21 mouse cellular contexts compared by ENCODE assay signal in the genomic region with DNA sequence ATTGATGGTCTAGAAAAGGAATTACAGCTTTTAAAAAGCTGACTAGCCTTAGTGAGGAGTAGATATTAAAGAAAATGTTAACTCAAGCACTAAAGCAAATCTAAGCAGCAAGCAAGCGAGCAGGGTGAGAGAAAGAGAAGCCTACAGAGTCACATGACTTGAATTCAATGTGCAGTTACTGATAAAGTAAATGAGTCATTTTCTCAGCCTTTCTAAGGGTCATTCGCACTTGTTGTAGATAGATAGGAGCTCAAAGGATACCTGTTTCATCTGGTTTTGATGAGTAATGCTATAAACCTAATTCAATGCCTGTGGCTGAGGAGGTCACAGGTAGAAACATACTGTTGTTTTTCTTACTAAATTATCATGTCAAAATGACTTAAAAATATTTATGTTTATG.
"Had no signal": no experiment of that assay in that cellular context is flagged by ENCODE, and none has a peak within 500 bp of the region (broad histone marks: within the 10 kb centered on the region; RNA-seq: fewer than 3 reads in every experiment).

No protein-coding gene starts in this region.

- ATAC-seq: midbrain, embryonic 13.5 days; midbrain, embryonic 15.5 days had no signal

- H3K36me3 ChIP-seq: liver, embryonic 15.5 days; midbrain, embryonic 10.5 days; midbrain, embryonic 13.5 days; midbrain, embryonic 15.5 days; neural tube, embryonic 13.5 days; neural tube, embryonic 15.5 days; stomach, embryonic 15.5 days had no signal

- H3K27me3 ChIP-seq: liver, embryonic 15.5 days; megakaryocyte, embryonic 14.5 days; midbrain, embryonic 13.5 days; midbrain, embryonic 15.5 days; neural tube, embryonic 13.5 days; neural tube, embryonic 15.5 days; stomach, embryonic 15.5 days had no signal

- H3K9me3 ChIP-seq: liver, embryonic 15.5 days; megakaryocyte, embryonic 14.5 days; midbrain, embryonic 10.5 days; midbrain, embryonic 13.5 days; midbrain, embryonic 15.5 days; neural tube, embryonic 13.5 days; neural tube, embryonic 15.5 days; stomach, embryonic 15.5 days had no signal

- H3K4me2 ChIP-seq: liver, embryonic 15.5 days; lung, embryonic 14.5 days; midbrain, embryonic 13.5 days; midbrain, embryonic 15.5 days; neural tube, embryonic 13.5 days; neural tube, embryonic 15.5 days; stomach, embryonic 15.5 days had no signal

- DNase-seq: lung, adult 18-20 months; lung, embryonic 14.5 days; lung, postnatal 10 days; lung, postnatal 36 days; retina, postnatal 1 day; right cerebral cortex, adult 18-20 months; right cerebral cortex, postnatal 14 days; thymus, adult 2 months; thymus, postnatal 25 days; thymus, postnatal 4 days had no signal

- H3K4me1 ChIP-seq: liver, embryonic 15.5 days; megakaryocyte, embryonic 14.5 days; midbrain, embryonic 10.5 days; midbrain, embryonic 13.5 days; midbrain, embryonic 15.5 days; neural tube, embryonic 13.5 days; neural tube, embryonic 15.5 days; stomach, embryonic 15.5 days had no signal

- H3K9ac ChIP-seq: liver, embryonic 15.5 days; lung, embryonic 14.5 days; midbrain, embryonic 13.5 days; midbrain, embryonic 15.5 days; neural tube, embryonic 13.5 days; neural tube, embryonic 15.5 days; stomach, embryonic 15.5 days had no signal

- H3K4me3 ChIP-seq: liver, embryonic 15.5 days; megakaryocyte, embryonic 14.5 days; midbrain, embryonic 10.5 days; midbrain, embryonic 13.5 days; midbrain, embryonic 15.5 days; myocyte; neural tube, embryonic 13.5 days; neural tube, embryonic 15.5 days; stomach, embryonic 15.5 days had no signal

- H3K27ac ChIP-seq: liver, embryonic 15.5 days; macrophage; midbrain, embryonic 10.5 days; midbrain, embryonic 13.5 days; midbrain, embryonic 15.5 days; neural tube, embryonic 13.5 days; neural tube, embryonic 15.5 days; stomach, embryonic 15.5 days; stomach, postnatal 0 days had no signal
